Mouse (Mus musculus): ENCODE measurements around the gene Ccr10.

DNA sequence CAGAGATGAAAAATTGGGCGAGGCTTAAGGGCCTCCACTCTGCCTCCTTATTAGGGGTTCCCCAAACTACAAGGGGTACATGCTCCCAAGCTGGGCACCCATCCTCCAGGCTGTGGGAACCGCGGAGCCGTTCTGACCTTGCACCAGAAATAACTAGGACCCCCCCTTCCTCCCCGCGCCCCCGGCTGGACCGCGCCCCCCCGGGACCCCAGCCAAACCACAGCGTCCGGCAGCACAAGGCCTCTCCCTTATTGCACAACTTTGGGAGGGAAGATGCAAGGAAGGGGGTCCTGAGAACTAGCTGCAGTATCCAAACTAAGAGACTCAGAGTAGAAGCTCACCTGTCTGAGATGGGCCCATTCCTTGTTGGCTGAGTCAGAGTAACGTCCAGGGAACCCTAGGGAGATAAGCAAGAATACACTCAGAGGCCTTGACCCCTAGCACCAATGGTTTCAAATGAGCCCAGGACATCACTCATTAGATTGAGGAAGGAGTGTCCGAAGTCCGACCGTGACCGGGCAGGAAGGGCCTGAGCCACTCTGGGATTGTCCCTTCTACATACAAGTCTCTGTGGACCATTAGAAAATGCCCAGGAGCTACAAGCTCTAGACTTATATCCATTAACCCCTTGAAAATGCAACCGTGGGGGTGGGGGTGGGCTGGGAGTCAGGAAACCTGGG, 6.8 kb downstream of the Ccr10 start:
- no peak for TF ChIP-seq EP300 (IDR thresholded peaks at IDR 0.05)
- no peak for TF ChIP-seq CTCF (IDR thresholded peaks at IDR 0.05)
